Mouse (Mus musculus): ENCODE measurements around the gene Ccin. TPM values are rescaled to one million over a fixed set of nuclear protein-coding genes. Genes with fewer than 3 reads are reported as not detected.

The Ccin gene
- total RNA-seq, 1 experiment, result 0.80 TPM

GRCm38 (mm10) chr4:43976223-43976740 is 7.0 kb upstream of the Ccin start:
- Histone ChIP-seq H3K36me3 (ENCODE audit: control insufficient read depth, insufficient read depth, low read length, poor library complexity, severe bottlenecking) (peaks cover 2% of the 10 kb centered on the region), H3K27ac (ENCODE audit: insufficient read depth, low read depth, low read length, poor library complexity, severe bottlenecking) (peak overlapping the region; percentile 89), H3K4me3 (ENCODE audit: insufficient read depth in 1 of 2, low read depth in 1 of 2, low read length in 2 of 2, poor library complexity in 1 of 2, severe bottlenecking in 1 of 2) (no peak overlapping the region), H3K4me1 (ENCODE audit: control insufficient read depth in 2 of 2, insufficient read depth in 2 of 2, low read length in 2 of 2, poor library complexity in 1 of 2) (peaks cover 25 to 32% of the 10 kb centered on the region in 2 experiments), H3K9me3 (ENCODE audit: control insufficient read depth, insufficient read depth, low read depth, low read length) (no peaks in the 10 kb centered on the region), H3K9ac (ENCODE audit: insufficient read depth, low read depth, low read length, poor library complexity, severe bottlenecking) (peak overlapping the region; percentile 30; the same call in 1 of the 2 replicates)
- TF ChIP-seq MAFK (IDR thresholded peaks at IDR 0.05; ENCODE audit: insufficient read depth, low read depth, low read length), result no peak
- TF ChIP-seq ZNF384 (IDR thresholded peaks at IDR 0.05; ENCODE audit: low read depth, low read length), result no peak
- TF ChIP-seq CHD2 (IDR thresholded peaks at IDR 0.05; ENCODE audit: low read depth, low read length), result no peak
- no peak for TF ChIP-seq HCFC1 (IDR thresholded peaks at IDR 0.05; ENCODE audit: borderline replicate concordance, insufficient read depth, low read length)
- no peak for TF ChIP-seq ZC3H11A (IDR thresholded peaks at IDR 0.05; ENCODE audit: borderline replicate concordance, low read depth, low read length)
- in situ Hi-C loops (cut with MboI; ENCODE audit: low sequenced_read_pairs in 2 of 2, unreplicated experiment in 2 of 2), result no loop called here
- no peak for DNase-seq (ENCODE audit: low read depth, low spot score)

- peaks cover 2% of the 10 kb centered on the region for H3K36me3 ChIP-seq (ENCODE audit: control insufficient read depth, insufficient read depth, low read length, poor library complexity, severe bottlenecking)
- H3K9me3 ChIP-seq (ENCODE audit: control insufficient read depth, insufficient read depth, low read depth, low read length), result no peaks in the 10 kb centered on the region
- no peak for DNase-seq (ENCODE audit: low read depth, low spot score)
- H3K27ac ChIP-seq (ENCODE audit: insufficient read depth, low read depth, low read length, poor library complexity, severe bottlenecking), result peak overlapping the region; percentile 27
- no peak overlapping the region for H3K4me3 ChIP-seq (ENCODE audit: insufficient read depth in 1 of 2, low read depth in 1 of 2, low read length in 2 of 2, poor library complexity in 1 of 2, severe bottlenecking in 1 of 2)
- H3K4me1 ChIP-seq (ENCODE audit: control insufficient read depth in 2 of 2, insufficient read depth in 2 of 2, low read length in 2 of 2, poor library complexity in 1 of 2), result peaks cover 19 to 24% of the 10 kb centered on the region in 2 experiments
- in situ Hi-C loops (cut with MboI; ENCODE audit: low sequenced_read_pairs in 2 of 2, unreplicated experiment in 2 of 2), result no loop called here
- TF ChIP-seq CHD2 (IDR thresholded peaks at IDR 0.05; ENCODE audit: low read depth, low read length) (no peak), ZC3H11A (IDR thresholded peaks at IDR 0.05; ENCODE audit: borderline replicate concordance, low read depth, low read length) (no peak), MAFK (IDR thresholded peaks at IDR 0.05; ENCODE audit: insufficient read depth, low read depth, low read length) (no peak), ZNF384 (IDR thresholded peaks at IDR 0.05; ENCODE audit: low read depth, low read length) (no peak), HCFC1 (IDR thresholded peaks at IDR 0.05; ENCODE audit: borderline replicate concordance, insufficient read depth, low read length) (no peak)
- no peak overlapping the region for H3K9ac ChIP-seq (ENCODE audit: insufficient read depth, low read depth, low read length, poor library complexity, severe bottlenecking)
Measured at GRCm38 (mm10) chr4:43978521-43979443, 4.5 kb upstream of the Ccin start.

GRCm38 (mm10) chr4:43979746-43980145 is 3.5 kb upstream of the Ccin start:
- in situ Hi-C loops (cut with MboI; ENCODE audit: low sequenced_read_pairs in 2 of 2, unreplicated experiment in 2 of 2), result loop anchor here in 1 of 2 experiments (5.0 kb wide), 1 partner anchor 52 kb away; no protein-coding TSS in a partner anchor
- Histone ChIP-seq H3K27ac (ENCODE audit: insufficient read depth, low read depth, low read length, poor library complexity, severe bottlenecking) (no peak overlapping the region), H3K9ac (ENCODE audit: insufficient read depth, low read depth, low read length, poor library complexity, severe bottlenecking) (no peak overlapping the region), H3K9me3 (ENCODE audit: control insufficient read depth, insufficient read depth, low read depth, low read length) (no peaks in the 10 kb centered on the region), H3K4me1 (ENCODE audit: control insufficient read depth in 2 of 2, insufficient read depth in 2 of 2, low read length in 2 of 2, poor library complexity in 1 of 2) (peaks cover 19 to 24% of the 10 kb centered on the region in 2 experiments), H3K4me3 (ENCODE audit: insufficient read depth in 1 of 2, low read depth in 1 of 2, low read length in 2 of 2, poor library complexity in 1 of 2, severe bottlenecking in 1 of 2) (no peak overlapping the region), H3K36me3 (ENCODE audit: control insufficient read depth, insufficient read depth, low read length, poor library complexity, severe bottlenecking) (no peaks in the 10 kb centered on the region; the same call in 1 of the 2 replicates)
- DNase-seq (ENCODE audit: low read depth, low spot score), result no peak
- TF ChIP-seq ZNF384 (IDR thresholded peaks at IDR 0.05; ENCODE audit: low read depth, low read length), result no peak
- no peak for TF ChIP-seq HCFC1 (IDR thresholded peaks at IDR 0.05; ENCODE audit: borderline replicate concordance, insufficient read depth, low read length)
- TF ChIP-seq ZC3H11A (IDR thresholded peaks at IDR 0.05; ENCODE audit: borderline replicate concordance, low read depth, low read length), result no peak
- no peak for TF ChIP-seq CHD2 (IDR thresholded peaks at IDR 0.05; ENCODE audit: low read depth, low read length)
- no peak for TF ChIP-seq MAFK (IDR thresholded peaks at IDR 0.05; ENCODE audit: insufficient read depth, low read depth, low read length)

GRCm38 (mm10) chr4:43980236-43980635 is 3.0 kb upstream of the Ccin start:
- no peak for DNase-seq (ENCODE audit: low read depth, low spot score)
- H3K36me3 ChIP-seq (ENCODE audit: control insufficient read depth, insufficient read depth, low read length, poor library complexity, severe bottlenecking), result no peaks in the 10 kb centered on the region; the same call in 1 of the 2 replicates
- no peaks in the 10 kb centered on the region for H3K9me3 ChIP-seq (ENCODE audit: control insufficient read depth, insufficient read depth, low read depth, low read length)
- peaks cover 14 to 24% of the 10 kb centered on the region in 2 experiments for H3K4me1 ChIP-seq (ENCODE audit: control insufficient read depth in 2 of 2, insufficient read depth in 2 of 2, low read length in 2 of 2, poor library complexity in 1 of 2)
- in situ Hi-C loops (cut with MboI; ENCODE audit: low sequenced_read_pairs in 2 of 2, unreplicated experiment in 2 of 2), result loop anchor here in 1 of 2 experiments (5.0 kb wide), 1 partner anchor 53 kb away; no protein-coding TSS in a partner anchor
- no peak overlapping the region for H3K9ac ChIP-seq (ENCODE audit: insufficient read depth, low read depth, low read length, poor library complexity, severe bottlenecking)
- no peak overlapping the region for H3K27ac ChIP-seq (ENCODE audit: insufficient read depth, low read depth, low read length, poor library complexity, severe bottlenecking)
- no peak overlapping the region for H3K4me3 ChIP-seq (ENCODE audit: insufficient read depth in 1 of 2, low read depth in 1 of 2, low read length in 2 of 2, poor library complexity in 1 of 2, severe bottlenecking in 1 of 2)
- TF ChIP-seq MAFK (IDR thresholded peaks at IDR 0.05; ENCODE audit: insufficient read depth, low read depth, low read length), result no peak
- no peak for TF ChIP-seq HCFC1 (IDR thresholded peaks at IDR 0.05; ENCODE audit: borderline replicate concordance, insufficient read depth, low read length)
- TF ChIP-seq ZNF384 (IDR thresholded peaks at IDR 0.05; ENCODE audit: low read depth, low read length), result no peak
- no peak for TF ChIP-seq CHD2 (IDR thresholded peaks at IDR 0.05; ENCODE audit: low read depth, low read length)
- no peak for TF ChIP-seq ZC3H11A (IDR thresholded peaks at IDR 0.05; ENCODE audit: borderline replicate concordance, low read depth, low read length)

All from ES-E14 (cell line).